Comparison of ENCODE assay signal across 17 mouse cellular contexts in the genomic region with DNA sequence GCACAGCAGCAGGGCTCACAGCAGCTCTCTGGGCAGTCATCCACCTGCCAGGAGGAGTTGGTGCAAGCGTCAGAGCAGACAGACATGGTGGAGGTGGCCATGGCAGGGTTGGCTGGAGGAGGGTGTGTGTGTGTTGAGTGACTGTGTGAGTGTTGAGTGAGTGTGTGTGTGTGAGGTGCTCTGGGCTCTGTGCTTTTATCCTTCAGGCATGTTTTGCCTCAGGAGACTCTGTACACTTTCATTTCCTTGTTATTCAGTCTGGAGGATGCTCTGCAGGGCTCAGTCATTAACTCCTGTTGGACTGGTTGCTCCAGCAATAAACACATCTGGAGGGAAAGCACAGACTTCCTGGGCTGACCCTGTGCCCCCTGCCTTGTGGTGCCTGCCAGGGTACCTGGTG. TPM values are rescaled to one million over a fixed set of nuclear protein-coding genes. Genes with fewer than 3 reads are reported as not detected.
"Had no signal": no experiment of that assay in that cellular context is flagged by ENCODE, and none has a peak within 500 bp of the region (broad histone marks: within the 10 kb centered on the region; RNA-seq: fewer than 3 reads in every experiment).

A gene (minus strand): TSS at position 101 of the 400 bp plus-strand sequence.

RNA-seq across cellular contexts. Expression of the gene that starts here (rescaled TPM):
- polyA plus RNA-seq: cerebellum, adult 2 months; cortical plate, adult 2 months; embryonic facial prominence, embryonic 10.5 days; embryonic facial prominence, embryonic 11.5 days; embryonic facial prominence, embryonic 12.5 days; embryonic facial prominence, embryonic 14.5 days; erythroblast, embryonic 14.5 days; forebrain, embryonic 11.5 days; forebrain, embryonic 12.5 days; forebrain, embryonic 13.5 days; forebrain, embryonic 14.5 days; forebrain, embryonic 15.5 days; forebrain, embryonic 16.5 days; forebrain, postnatal 0 days; frontal cortex, adult 2 months; gonadal fat pad, adult 2 months; heart, adult 2 months had no signal
